Mouse (Mus musculus): ENCODE results near the gene Sgtb.

GRCm38 (mm10) chr13:104110526-104110925 lies 985 bp downstream of the Sgtb start:
- TF ChIP-seq GATA1 (IDR thresholded peaks at IDR 0.05; ENCODE audit: low read length): no peak
- no peak for TF ChIP-seq TAL1 (IDR thresholded peaks at IDR 0.05; ENCODE audit: low read length)
